Mouse (Mus musculus) heart, adult 2 months (tissue): ENCODE results near the gene Castor1.
A peak's percentile ranks its signal among the peaks of the same experiment; 100 is the strongest.

Source experiments
- CTCF ChIP-seq: fragments of 200-600 bp; IDR thresholded peaks from 2 replicates; pipeline ENCODE4 v1.8.1; 2022; ENCODE audit warnings: antibody characterized with exemption, mild to moderate bottlenecking, moderate library complexity
- EP300 ChIP-seq: fragments of 200-500 bp; IDR thresholded peaks from 2 replicates; pipeline ENCODE4 v1.6.1; 2011; ENCODE audit warnings: low read depth, low read length, control low read depth; ENCODE audit not compliant: insufficient read depth
- POLR2A ChIP-seq: fragments of 200-500 bp; IDR thresholded peaks from 2 replicates; pipeline ENCODE4 v1.6.1; 2011; ENCODE audit warnings: mild to moderate bottlenecking, low read depth, low read length, control low read depth; ENCODE audit not compliant: insufficient read depth

DNA sequence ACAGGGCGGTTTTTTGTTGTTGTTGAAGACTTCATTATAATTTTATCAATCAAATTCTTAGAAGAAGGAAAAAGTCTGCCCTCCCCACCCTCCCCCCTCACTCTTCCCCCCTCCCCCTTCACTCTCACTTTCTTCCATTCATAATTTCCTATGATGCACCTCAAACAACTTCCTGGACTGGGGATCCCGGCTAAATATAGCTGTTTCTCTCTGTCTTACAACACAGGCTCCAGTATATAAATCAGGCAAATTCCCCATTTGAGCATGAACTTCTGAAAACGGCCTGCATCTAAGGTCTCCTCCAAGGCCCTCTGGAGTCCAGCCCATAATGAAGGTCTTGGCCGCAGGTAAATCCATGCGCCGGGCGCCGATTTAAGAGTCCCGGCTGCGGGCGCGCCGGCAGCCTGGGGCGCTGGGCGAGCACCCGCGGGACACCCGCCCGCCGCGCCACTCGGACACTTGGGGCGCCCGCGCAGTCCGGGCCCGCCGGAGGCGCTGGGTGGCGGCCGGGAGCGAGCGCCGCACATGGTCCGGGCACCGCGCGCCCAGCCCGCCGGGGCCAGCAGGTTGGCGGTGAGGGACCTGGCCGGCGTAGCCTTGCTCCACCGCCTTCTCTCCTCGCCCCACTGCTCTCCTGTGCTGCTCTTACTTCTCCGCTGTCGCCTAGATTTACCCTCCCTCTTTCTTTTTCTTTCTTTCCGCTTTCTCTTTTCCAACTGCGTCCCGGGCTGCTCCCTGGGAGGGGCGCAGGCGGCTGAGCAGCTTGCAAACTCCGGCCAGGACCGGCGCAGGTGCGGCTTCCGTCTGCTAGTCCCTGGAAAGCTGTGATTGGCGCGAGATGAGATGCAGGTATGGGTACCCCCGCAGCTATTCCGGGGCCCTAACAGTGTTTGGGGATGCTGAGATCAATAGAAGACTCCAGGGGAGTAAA lies 48.5 kb downstream of the Castor1 start:
- peak; percentile 49 for TF ChIP-seq CTCF
- TF ChIP-seq EP300 = no peak
- TF ChIP-seq POLR2A = no peak
